Mouse (Mus musculus): Measurements from ENCODE around the gene Mfng. TPM values are rescaled to one million over a fixed set of nuclear protein-coding genes. Genes with fewer than 3 reads are reported as not detected.

Gene Mfng
- polyA plus RNA-seq, 1 experiment from 2014 or later, result 8.3 TPM

GRCm38 (mm10) chr15:78807141-78807540 is 33.9 kb upstream of the Mfng start:
- no peak for ATAC-seq (ENCODE audit: insufficient number of reproducible peaks, insufficient read depth, low FRiP score, low read depth)
- 67% methylated on average over 3 of the region's 3 CpGs for WGBS
- H3K4me1 ChIP-seq (ENCODE audit: control insufficient read depth in 2 of 2, insufficient read depth in 2 of 2, low read length in 2 of 2), result peaks cover 27 to 35% of the 10 kb centered on the region in 2 experiments

GRCm38 (mm10) chr15:78806614-78807013 is 33.3 kb upstream of the Mfng start:
- Histone ChIP-seq H3K9me3 (ENCODE audit: control insufficient read depth, low read length) (no peaks in the 10 kb centered on the region), H3K36me3 (ENCODE audit: control insufficient read depth, insufficient read depth, low read length) (no peaks in the 10 kb centered on the region), H3K27ac (replicated peaks in 1 of 2; ENCODE audit: control insufficient read depth in 1 of 2, insufficient read depth in 1 of 2, low read depth in 2 of 2, low read length in 2 of 2) (no peak overlapping the region), H3K27me3 (ENCODE audit: control insufficient read depth, insufficient read depth, low read length) (0 out of 2 replicates have a peak, but pooled peaks cover 8% of the 10 kb centered on the region), H3K4me2 (ENCODE audit: low read length) (no peak overlapping the region), H3K4me1 (ENCODE audit: control insufficient read depth in 2 of 2, insufficient read depth in 2 of 2, low read length in 2 of 2) (peaks cover 27 to 37% of the 10 kb centered on the region in 2 experiments), H3K9ac (ENCODE audit: low read length) (no peak overlapping the region), H3K4me3 (ENCODE audit: control insufficient read depth in 1 of 2, insufficient read depth in 1 of 2, low read depth in 1 of 2, low read length in 2 of 2) (no peak overlapping the region)
- 14% methylated on average over 2 of the region's 2 CpGs for WGBS
- no peak for ATAC-seq (ENCODE audit: insufficient number of reproducible peaks, insufficient read depth, low FRiP score, low read depth)

More at GRCm38 (mm10) chr15:78807141-78807540, 33.9 kb upstream of the Mfng start:
- no peak overlapping the region for H3K4me2 ChIP-seq (ENCODE audit: low read length)
- no peak overlapping the region for H3K4me3 ChIP-seq (ENCODE audit: control insufficient read depth in 1 of 2, insufficient read depth in 1 of 2, low read depth in 1 of 2, low read length in 2 of 2)
- 0 out of 2 replicates have a peak, but pooled peaks cover 8% of the 10 kb centered on the region for H3K27me3 ChIP-seq (ENCODE audit: control insufficient read depth, insufficient read depth, low read length)
- H3K9me3 ChIP-seq (ENCODE audit: control insufficient read depth, low read length), result no peaks in the 10 kb centered on the region
- H3K36me3 ChIP-seq (ENCODE audit: control insufficient read depth, insufficient read depth, low read length), result no peaks in the 10 kb centered on the region
- H3K9ac ChIP-seq (ENCODE audit: low read length), result no peak overlapping the region
- H3K27ac ChIP-seq (replicated peaks in 1 of 2; ENCODE audit: control insufficient read depth in 1 of 2, insufficient read depth in 1 of 2, low read depth in 2 of 2, low read length in 2 of 2), result no peak overlapping the region

- Histone ChIP-seq H3K36me3 (ENCODE audit: control insufficient read depth, insufficient read depth, low read length) (no peaks in the 10 kb centered on the region), H3K9ac (ENCODE audit: low read length) (no peak overlapping the region), H3K27me3 (ENCODE audit: control insufficient read depth, insufficient read depth, low read length) (peaks cover 14% of the 10 kb centered on the region; the same call in 1 of the 2 replicates), H3K4me1 (ENCODE audit: control insufficient read depth in 2 of 2, insufficient read depth in 2 of 2, low read length in 2 of 2) (peaks cover 27 to 37% of the 10 kb centered on the region in 2 experiments), H3K27ac (replicated peaks in 1 of 2; ENCODE audit: control insufficient read depth in 1 of 2, insufficient read depth in 1 of 2, low read depth in 2 of 2, low read length in 2 of 2) (no peak overlapping the region), H3K4me3 (ENCODE audit: control insufficient read depth in 1 of 2, insufficient read depth in 1 of 2, low read depth in 1 of 2, low read length in 2 of 2) (no peak overlapping the region), H3K4me2 (ENCODE audit: low read length) (no peak overlapping the region), H3K9me3 (ENCODE audit: control insufficient read depth, low read length) (no peaks in the 10 kb centered on the region)
- 78% methylated on average over 2 of the region's 2 CpGs for WGBS
- ATAC-seq (ENCODE audit: insufficient number of reproducible peaks, insufficient read depth, low FRiP score, low read depth), result no peak
These were observed 32.1 kb upstream of the Mfng start for GRCm38 (mm10) chr15:78805351-78805750.

GRCm38 (mm10) chr15:78804326-78804725 is 31.1 kb upstream of the Mfng start:
- no peak overlapping the region for H3K4me3 ChIP-seq (ENCODE audit: control insufficient read depth in 1 of 2, insufficient read depth in 1 of 2, low read depth in 1 of 2, low read length in 2 of 2)
- no peaks in the 10 kb centered on the region for H3K36me3 ChIP-seq (ENCODE audit: control insufficient read depth, insufficient read depth, low read length)
- H3K27me3 ChIP-seq (ENCODE audit: control insufficient read depth, insufficient read depth, low read length), result peaks cover 14% of the 10 kb centered on the region; the same call in 1 of the 2 replicates
- peak overlapping the region in 1 of 2 experiments; percentile 73; a peak in 2 of 4 replicates for H3K27ac ChIP-seq (replicated peaks in 1 of 2; ENCODE audit: control insufficient read depth in 1 of 2, insufficient read depth in 1 of 2, low read depth in 2 of 2, low read length in 2 of 2)
- 22% methylated on average over 6 of the region's 6 CpGs for WGBS
- no peak for ATAC-seq (ENCODE audit: insufficient number of reproducible peaks, insufficient read depth, low FRiP score, low read depth)
- no peaks in the 10 kb centered on the region for H3K9me3 ChIP-seq (ENCODE audit: control insufficient read depth, low read length)
- no peak overlapping the region for H3K9ac ChIP-seq (ENCODE audit: low read length)
- peaks cover 20 to 27% of the 10 kb centered on the region in 2 experiments for H3K4me1 ChIP-seq (ENCODE audit: control insufficient read depth in 2 of 2, insufficient read depth in 2 of 2, low read length in 2 of 2)
- H3K4me2 ChIP-seq (ENCODE audit: low read length), result no peak overlapping the region

GRCm38 (mm10) chr15:78803499-78803900 is 30.2 kb upstream of the Mfng start:
- Histone ChIP-seq H3K4me1 (ENCODE audit: control insufficient read depth in 2 of 2, insufficient read depth in 2 of 2, low read length in 2 of 2) (peaks cover 20 to 27% of the 10 kb centered on the region in 2 experiments), H3K36me3 (ENCODE audit: control insufficient read depth, insufficient read depth, low read length) (no peaks in the 10 kb centered on the region), H3K4me2 (ENCODE audit: low read length) (peak overlapping the region; percentile 92), H3K4me3 (ENCODE audit: control insufficient read depth in 1 of 2, insufficient read depth in 1 of 2, low read depth in 1 of 2, low read length in 2 of 2) (no peak overlapping the region), H3K27me3 (ENCODE audit: control insufficient read depth, insufficient read depth, low read length) (peaks cover 14% of the 10 kb centered on the region; the same call in 1 of the 2 replicates), H3K9me3 (ENCODE audit: control insufficient read depth, low read length) (no peaks in the 10 kb centered on the region), H3K27ac (replicated peaks in 1 of 2; ENCODE audit: control insufficient read depth in 1 of 2, insufficient read depth in 1 of 2, low read depth in 2 of 2, low read length in 2 of 2) (peak overlapping the region; percentile 53 to 73), H3K9ac (ENCODE audit: low read length) (peak overlapping the region; percentile 79; the same call in 1 of the 2 replicates)
- peak; percentile 48 for ATAC-seq (ENCODE audit: insufficient number of reproducible peaks, insufficient read depth, low FRiP score, low read depth)
- WGBS, result 1% methylated on average over 8 of the region's 8 CpGs

- under 1% methylated on average over 67 of the region's 70 CpGs for WGBS
- H3K27ac ChIP-seq (replicated peaks in 1 of 2; ENCODE audit: control insufficient read depth in 1 of 2, insufficient read depth in 1 of 2, low read depth in 2 of 2, low read length in 2 of 2), result peak within 1 kb of the TSS; percentile 55 to 73
- H3K4me1 ChIP-seq (ENCODE audit: control insufficient read depth in 2 of 2, insufficient read depth in 2 of 2, low read length in 2 of 2), result peaks cover 20 to 27% of the 10 kb centered on the region in 2 experiments
- peak within 1 kb of the TSS; percentile 92 for H3K4me2 ChIP-seq (ENCODE audit: low read length)
- H3K9me3 ChIP-seq (ENCODE audit: control insufficient read depth, low read length), result no peaks in the 10 kb centered on the region
- H3K4me3 ChIP-seq (ENCODE audit: control insufficient read depth in 1 of 2, insufficient read depth in 1 of 2, low read depth in 1 of 2, low read length in 2 of 2), result peak within 1 kb of the TSS; percentile 60 to 70
- 0 out of 2 replicates have a peak, but pooled peaks cover 3% of the 10 kb centered on the region for H3K36me3 ChIP-seq (ENCODE audit: control insufficient read depth, insufficient read depth, low read length)
- peak; percentile 53 for ATAC-seq (ENCODE audit: insufficient number of reproducible peaks, insufficient read depth, low FRiP score, low read depth)
- peak within 1 kb of the TSS; percentile 79 for H3K9ac ChIP-seq (ENCODE audit: low read length)
- H3K27me3 ChIP-seq (ENCODE audit: control insufficient read depth, insufficient read depth, low read length), result peaks cover 11% of the 10 kb centered on the region; the same call in 1 of the 2 replicates
These were observed 29.6 kb upstream of the Mfng start, which contains the start of gene Card10 for GRCm38 (mm10) chr15:78802776-78803391. Card10 (minus strand) TSS chr15:78803042.

- WGBS, result 8% methylated on average over 54 of the region's 67 CpGs
- H3K9ac ChIP-seq (ENCODE audit: low read length), result peak overlapping the region; percentile 79
- no peaks in the 10 kb centered on the region for H3K9me3 ChIP-seq (ENCODE audit: control insufficient read depth, low read length)
- peaks cover 6% of the 10 kb centered on the region; the same call in 1 of the 2 replicates for H3K36me3 ChIP-seq (ENCODE audit: control insufficient read depth, insufficient read depth, low read length)
- H3K27me3 ChIP-seq (ENCODE audit: control insufficient read depth, insufficient read depth, low read length), result peaks cover 13% of the 10 kb centered on the region; the same call in 1 of the 2 replicates
- peak overlapping the region; percentile 60 to 70 for H3K4me3 ChIP-seq (ENCODE audit: control insufficient read depth in 1 of 2, insufficient read depth in 1 of 2, low read depth in 1 of 2, low read length in 2 of 2)
- H3K4me2 ChIP-seq (ENCODE audit: low read length), result peak overlapping the region; percentile 92
- H3K27ac ChIP-seq (replicated peaks in 1 of 2; ENCODE audit: control insufficient read depth in 1 of 2, insufficient read depth in 1 of 2, low read depth in 2 of 2, low read length in 2 of 2), result peak overlapping the region; percentile 55 to 73
- ATAC-seq (ENCODE audit: insufficient number of reproducible peaks, insufficient read depth, low FRiP score, low read depth), result peak; percentile 15; the same call in 1 of the 2 replicates
- H3K4me1 ChIP-seq (ENCODE audit: control insufficient read depth in 2 of 2, insufficient read depth in 2 of 2, low read length in 2 of 2), result peaks cover 20 to 27% of the 10 kb centered on the region in 2 experiments
These were observed 28.9 kb upstream of the Mfng start for GRCm38 (mm10) chr15:78801971-78802741.
